Mouse (Mus musculus) MEL (cell line): ENCODE data around the gene Amotl1.

Experiments
- CTCF ChIP-seq, 3 experiments: IDR thresholded peaks in 2 of 3; conservative IDR thresholded peaks in 1 of 3; 2 replicates each; pipeline ENCODE4 v1.5.1; 2011 to 2012; ENCODE audit warnings: low read length in 3 of 3, low read depth in 2 of 3, mild to moderate bottlenecking in 2 of 3, improper control_type of control experiment in 1 of 3, inconsistent platforms in 1 of 3, mixed read lengths in 1 of 3, moderate library complexity in 1 of 3; ENCODE audit not compliant: control insufficient read depth in 1 of 3, insufficient read depth in 1 of 3, poor library complexity in 1 of 3, severe bottlenecking in 1 of 3
- MAFK ChIP-seq: IDR thresholded peaks from 2 replicates; pipeline ENCODE4 v1.6.1; 2011; ENCODE audit warnings: low read depth, mild to moderate bottlenecking, low read length, improper control_type of control experiment, borderline replicate concordance
- NRF1 ChIP-seq: IDR thresholded peaks from 2 replicates; pipeline ENCODE4 v1.6.1; 2014; ENCODE audit warnings: low read depth, mild to moderate bottlenecking, inconsistent platforms, low read length, improper control_type of control experiment, moderate library complexity; ENCODE audit not compliant: poor library complexity, insufficient read depth, severe bottlenecking
- RCOR1 ChIP-seq: IDR thresholded peaks from 2 replicates; pipeline ENCODE4 v1.6.1; 2012; ENCODE audit warnings: low read depth, mild to moderate bottlenecking, inconsistent platforms, low read length, improper control_type of control experiment
- SIN3A ChIP-seq: IDR thresholded peaks from 2 replicates; pipeline ENCODE4 v1.6.1; 2012; ENCODE audit warnings: low read length, improper control_type of control experiment, inconsistent platforms

DNA sequence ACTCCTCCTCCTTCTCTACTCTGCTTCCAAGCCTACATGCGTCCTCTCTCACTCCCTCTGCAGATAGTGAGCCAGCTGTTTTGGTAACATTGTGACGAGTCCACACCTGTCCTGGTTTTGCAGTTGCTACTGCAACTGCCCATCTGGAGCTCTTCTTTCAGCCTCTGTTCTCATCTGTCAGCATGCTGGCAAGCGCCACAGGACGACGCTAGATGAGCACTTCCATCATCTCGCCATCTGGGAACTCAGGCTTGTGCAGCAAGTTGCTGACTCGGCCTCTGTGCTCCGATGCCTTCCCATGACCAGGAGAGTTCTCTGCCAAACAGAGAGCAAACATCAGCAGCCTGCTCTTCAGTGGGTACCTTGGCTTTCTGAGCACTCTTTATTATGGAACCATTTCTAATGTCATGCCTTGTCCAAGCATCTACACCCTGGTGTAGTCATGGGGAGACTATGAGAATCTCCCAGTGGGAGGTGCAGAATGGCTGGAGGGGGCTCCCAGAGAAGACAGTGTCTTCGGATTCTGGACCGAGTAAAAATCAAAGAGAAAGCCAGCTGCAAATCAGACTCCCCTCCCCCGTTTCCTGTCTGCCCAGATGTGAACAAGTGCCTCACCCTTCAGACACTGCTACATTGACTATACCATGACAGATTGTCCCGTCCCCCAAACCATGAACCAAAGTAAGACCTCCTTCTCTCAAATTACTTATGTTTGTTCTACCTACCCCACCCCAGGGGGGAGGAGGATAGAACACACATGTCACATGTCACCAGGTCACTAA, 97.1 kb downstream of the Amotl1 start:
- TF ChIP-seq RCOR1 (no peak), NRF1 (no peak), MAFK (0 out of 2 replicates have a peak, but pooled peaks have one; percentile 25), CTCF (IDR thresholded peaks at IDR 0.05 in 2 of 3, conservative IDR thresholded peaks at IDR 0.05 in 1 of 3; ENCODE audit: control insufficient read depth in 1 of 3, insufficient read depth in 1 of 3, low read depth in 2 of 3, low read length in 3 of 3, poor library complexity in 1 of 3, severe bottlenecking in 1 of 3) (no peak), SIN3A (no peak)
